Mouse (Mus musculus): Measurements from ENCODE around the gene Olfr1380. TPM values are rescaled to one million over a fixed set of nuclear protein-coding genes. Genes with fewer than 3 reads are reported as not detected.
"Not testable (repeated sequence)": the region's sequence is repeated elsewhere in the genome, so short reads cannot be mapped to it uniquely, and the experiment has no call there.

The Olfr1380 gene
- total and polyA plus RNA-seq, 3 experiments: not detected

GRCm38 (mm10) chr11:49609868-49610824, 53.5 kb downstream of the Olfr1380 start:
- peak overlapping the region; percentile 79 for H3K9ac ChIP-seq (ENCODE audit: low read depth, low read length)
- TF ChIP-seq CTCF (IDR thresholded peaks at IDR 0.05) (peak; percentile 54), POLR2A (IDR thresholded peaks at IDR 0.05; ENCODE audit: insufficient read depth, low read depth, low read length) (0 out of 2 replicates have a peak, but pooled peaks have one; percentile 12)
- 3% methylated on average over 52 of the region's 52 CpGs for WGBS
- H3K79me2 ChIP-seq (replicated peaks; ENCODE audit: control insufficient read depth, insufficient read depth, low read length); intact Hi-C loops (cut with DNase I); H3K4me1 ChIP-seq (ENCODE audit: control insufficient read depth, insufficient read depth, low read length); H3K27me3 ChIP-seq (ENCODE audit: control insufficient read depth, insufficient read depth, low read length); H3K36me3 ChIP-seq (ENCODE audit: control insufficient read depth, insufficient read depth, low read length): not testable (repeated sequence)
- H3K4me3 ChIP-seq: peak overlapping the region; percentile 66
- DNase-seq: peak; percentile 64 to 67
- peak overlapping the region; percentile 81 for H3K27ac ChIP-seq

- H3K79me2 ChIP-seq (replicated peaks; ENCODE audit: control insufficient read depth, insufficient read depth, low read length); H3K4me3 ChIP-seq; H3K4me1 ChIP-seq (ENCODE audit: control insufficient read depth, insufficient read depth, low read length); H3K27me3 ChIP-seq (ENCODE audit: control insufficient read depth, insufficient read depth, low read length); H3K27ac ChIP-seq; H3K36me3 ChIP-seq (ENCODE audit: control insufficient read depth, insufficient read depth, low read length); intact Hi-C loops (cut with DNase I); H3K9ac ChIP-seq (ENCODE audit: low read depth, low read length); DNase-seq: not testable (repeated sequence)
- WGBS: 81% methylated on average over 3 of the region's 3 CpGs
Measured at GRCm38 (mm10) chr11:49611349-49611748, 54.7 kb downstream of the Olfr1380 start.

- H3K4me1 ChIP-seq (ENCODE audit: control insufficient read depth, insufficient read depth, low read length): peaks cover 13% of the 10 kb centered on the region
- no peaks in the 10 kb centered on the region for H3K36me3 ChIP-seq (ENCODE audit: control insufficient read depth, insufficient read depth, low read length)
- 30% methylated on average over 3 of the region's 3 CpGs for WGBS
- intact Hi-C loops (cut with DNase I): no loop called here
- no peaks in the 10 kb centered on the region for H3K79me2 ChIP-seq (replicated peaks; ENCODE audit: control insufficient read depth, insufficient read depth, low read length)
- no peaks in the 10 kb centered on the region for H3K27me3 ChIP-seq (ENCODE audit: control insufficient read depth, insufficient read depth, low read length)
- no peak overlapping the region for H3K9ac ChIP-seq (ENCODE audit: low read depth, low read length)
- no peak for TF ChIP-seq EP300 (IDR thresholded peaks at IDR 0.05; ENCODE audit: insufficient read depth, low read depth, low read length)
- no peak for TF ChIP-seq POLR2A (IDR thresholded peaks at IDR 0.05; ENCODE audit: insufficient read depth, low read depth, low read length)
- no peak for TF ChIP-seq CTCF (IDR thresholded peaks at IDR 0.05)
- no peak overlapping the region for H3K27ac ChIP-seq
- DNase-seq: no peak
- H3K4me3 ChIP-seq: no peak overlapping the region
Measured at GRCm38 (mm10) chr11:49612154-49612553, 55.5 kb downstream of the Olfr1380 start.

- Histone ChIP-seq H3K27ac (peak overlapping the region; percentile 23; the same call in 1 of the 2 replicates), H3K36me3 (ENCODE audit: control insufficient read depth, insufficient read depth, low read length) (no peaks in the 10 kb centered on the region), H3K4me1 (ENCODE audit: control insufficient read depth, insufficient read depth, low read length) (peaks cover 13% of the 10 kb centered on the region), H3K9ac (ENCODE audit: low read depth, low read length) (no peak overlapping the region), H3K79me2 (replicated peaks; ENCODE audit: control insufficient read depth, insufficient read depth, low read length) (no peaks in the 10 kb centered on the region), H3K4me3 (peak overlapping the region; percentile 3; the same call in 1 of the 2 replicates), H3K27me3 (ENCODE audit: control insufficient read depth, insufficient read depth, low read length) (no peaks in the 10 kb centered on the region)
- 18% methylated on average over 10 of the region's 10 CpGs for WGBS
- peak; percentile 66 to 69 for DNase-seq
- intact Hi-C loops (cut with DNase I): no loop called here
- TF ChIP-seq CTCF (IDR thresholded peaks at IDR 0.05) (0 out of 2 replicates have a peak, but pooled peaks have one; percentile 13), EP300 (IDR thresholded peaks at IDR 0.05; ENCODE audit: insufficient read depth, low read depth, low read length) (no peak)
Measured at GRCm38 (mm10) chr11:49613349-49613748, 56.7 kb downstream of the Olfr1380 start.

Other genes with a start within 250 kb of the Olfr1380 start
- not detected for gene Olfr1391, start 234.1 kb upstream of the Olfr1380 start, total RNA-seq (2021)
- gene Olfr1391, start 234.1 kb upstream of the Olfr1380 start, polyA plus RNA-seq (2012; rRNA removed): not detected in 2 replicates
- not detected for gene Olfr1390, start 221.7 kb upstream of the Olfr1380 start, total RNA-seq (2021)
- gene Olfr1390, start 221.7 kb upstream of the Olfr1380 start, polyA plus RNA-seq (2012; rRNA removed): not detected in 2 replicates
- gene Olfr1389, start 133.8 kb upstream of the Olfr1380 start, total RNA-seq (2021): not detected
- not detected in 2 replicates for gene Olfr1389, start 133.8 kb upstream of the Olfr1380 start, polyA plus RNA-seq (2012; rRNA removed)
- gene Olfr1388, start 120.3 kb upstream of the Olfr1380 start, total RNA-seq (2021): not detected
- 0.06 TPM in 1 of 2 replicates, not detected in the other for gene Olfr1388, start 120.3 kb upstream of the Olfr1380 start, polyA plus RNA-seq (2012; rRNA removed)
- under 1 TPM in 1 of 2 experiments, not detected in 1; 0.07 TPM for gene Olfr1387, start 101.5 kb upstream of the Olfr1380 start, total RNA-seq (2021)
- gene Olfr1387, start 101.5 kb upstream of the Olfr1380 start, polyA plus RNA-seq (2012; rRNA removed): not detected in 2 replicates
- gene Olfr1386, start 91.8 kb upstream of the Olfr1380 start, total RNA-seq (2021): under 1 TPM in 1 of 2 experiments, not detected in 1; 0.09 TPM
- not detected in 2 replicates for gene Olfr1386, start 91.8 kb upstream of the Olfr1380 start, polyA plus RNA-seq (2012; rRNA removed)
- gene Olfr1385, start 67.8 kb upstream of the Olfr1380 start, total RNA-seq (2021): not detected
- not detected in 2 replicates for gene Olfr1385, start 67.8 kb upstream of the Olfr1380 start, polyA plus RNA-seq (2012; rRNA removed)
- gene Olfr1384, start 50.2 kb upstream of the Olfr1380 start, total RNA-seq (2021): not detected
- not detected in 2 replicates for gene Olfr1384, start 50.2 kb upstream of the Olfr1380 start, polyA plus RNA-seq (2012; rRNA removed)
- gene Olfr1383, start 37.2 kb upstream of the Olfr1380 start, total RNA-seq (2021): under 1 TPM; 0.31 to 0.32 TPM
- not detected in 2 replicates for gene Olfr1383, start 37.2 kb upstream of the Olfr1380 start, polyA plus RNA-seq (2012; rRNA removed)
- not detected for gene Olfr1382, start 28.6 kb upstream of the Olfr1380 start, total RNA-seq (2021)
- not detected in 2 replicates for gene Olfr1382, start 28.6 kb upstream of the Olfr1380 start, polyA plus RNA-seq (2012; rRNA removed)
- not detected for gene Olfr1381, start 13.4 kb upstream of the Olfr1380 start, total RNA-seq (2021)
- not detected in 2 replicates for gene Olfr1381, start 13.4 kb upstream of the Olfr1380 start, polyA plus RNA-seq (2012; rRNA removed)
- 10 to 100 TPM; 11.8 to 12.2 TPM for gene Flt4, start 52.4 kb downstream of the Olfr1380 start, total RNA-seq (2021)
- 9.3 and 12.7 TPM in 2 replicates for gene Flt4, start 52.4 kb downstream of the Olfr1380 start, polyA plus RNA-seq (2012; rRNA removed)
- under 1 TPM; 0.52 to 0.86 TPM for gene Scgb3a1, start 106.7 kb downstream of the Olfr1380 start, total RNA-seq (2021)
- 1.6 and 709 TPM in 2 replicates for gene Scgb3a1, start 106.7 kb downstream of the Olfr1380 start, polyA plus RNA-seq (2012; rRNA removed)
- gene Cnot6, start 155.8 kb downstream of the Olfr1380 start, total RNA-seq (2021): 10 to 100 TPM; 19.3 to 23.4 TPM
- gene Cnot6, start 155.8 kb downstream of the Olfr1380 start, polyA plus RNA-seq (2012; rRNA removed): 6.3 and 12.7 TPM in 2 replicates
- gene Gfpt2, start 237.3 kb downstream of the Olfr1380 start, total RNA-seq (2021): 10 to 100 TPM; 11.8 to 13.8 TPM
- gene Gfpt2, start 237.3 kb downstream of the Olfr1380 start, polyA plus RNA-seq (2012; rRNA removed): 14.0 and 26.9 TPM in 2 replicates

Data from heart, adult 2 months (tissue).